Mouse (Mus musculus) erythroid progenitor cell, adult 5-6 weeks (primary cell): Measurements from ENCODE around the gene Srbd1. TPM values are rescaled to one million over a fixed set of nuclear protein-coding genes. Genes with fewer than 3 reads are reported as not detected.

Source experiments
- ATAC-seq: replicated peaks from 2 replicates; pipeline ENCODE4 v1.8.0; 2016; ENCODE audit warnings: moderate number of reproducible peaks, mild to moderate bottlenecking, moderate TSS enrichment, inconsistent platforms; ENCODE audit not compliant: poor library complexity, low FRiP score, severe bottlenecking
- total RNA-seq, 2 experiments: library from RNA; stranded (forward) in 1 of 2; stranded (reverse) in 1 of 2; fragments of 150-400 nt in 1 of 2; fragments of 186-747, 209-891 nt in 1 of 2; gene quantifications; 2 replicates each; pipeline versions ENCODE4 v1.2.3 to v1.2.4; 2015 to 2017; ENCODE audit warnings: low replicate concordance in 2 of 2

The Srbd1 gene
- total RNA-seq, 2 experiments from 2014 or later = 39.8 to 67.0 TPM

DNA sequence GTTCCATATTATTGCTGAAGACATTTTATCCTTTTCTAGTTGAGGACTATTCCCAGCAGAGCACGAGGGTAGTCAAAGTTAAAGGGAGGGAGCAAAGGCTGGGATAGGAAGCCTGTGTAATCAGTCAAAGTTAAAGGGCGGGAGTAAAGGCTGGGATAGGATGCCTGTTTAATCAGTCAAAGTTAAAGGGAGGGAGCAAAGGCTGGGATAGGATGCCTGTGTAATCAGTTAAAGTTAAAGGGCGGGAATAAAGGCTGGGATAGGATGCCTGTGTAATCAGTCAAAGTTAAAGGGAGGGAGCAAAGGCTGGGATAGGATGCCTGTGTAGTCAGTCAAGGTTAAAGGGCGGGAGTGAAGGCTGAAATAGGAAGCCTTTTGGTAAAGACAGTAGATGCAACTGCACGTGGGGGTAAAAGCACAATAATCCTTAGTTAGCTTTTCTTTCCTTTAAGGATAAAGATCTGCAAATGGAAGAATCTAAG, 5.9 kb upstream of the Srbd1 start:
- peak; percentile 77 for ATAC-seq

DNA sequence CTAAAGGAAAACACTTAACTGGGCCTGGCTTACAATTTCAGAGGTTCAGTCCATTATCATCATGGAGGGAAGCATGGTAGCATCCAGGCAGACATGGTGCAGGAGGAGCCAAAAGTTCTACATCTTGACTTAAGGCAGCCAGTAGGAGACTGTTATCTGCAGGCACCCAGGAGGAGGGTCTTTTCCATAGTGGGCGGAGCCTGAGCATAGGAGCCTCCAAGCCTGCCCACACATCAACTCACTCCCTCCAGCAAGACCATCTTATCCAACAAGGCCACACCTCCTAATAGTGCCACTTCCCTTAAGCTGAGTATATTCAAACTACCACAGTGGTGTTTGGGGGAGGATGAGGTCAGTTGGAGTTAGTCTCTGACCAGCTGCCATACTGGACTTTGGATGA, 4.8 kb upstream of the Srbd1 start:
- no peak for ATAC-seq

DNA sequence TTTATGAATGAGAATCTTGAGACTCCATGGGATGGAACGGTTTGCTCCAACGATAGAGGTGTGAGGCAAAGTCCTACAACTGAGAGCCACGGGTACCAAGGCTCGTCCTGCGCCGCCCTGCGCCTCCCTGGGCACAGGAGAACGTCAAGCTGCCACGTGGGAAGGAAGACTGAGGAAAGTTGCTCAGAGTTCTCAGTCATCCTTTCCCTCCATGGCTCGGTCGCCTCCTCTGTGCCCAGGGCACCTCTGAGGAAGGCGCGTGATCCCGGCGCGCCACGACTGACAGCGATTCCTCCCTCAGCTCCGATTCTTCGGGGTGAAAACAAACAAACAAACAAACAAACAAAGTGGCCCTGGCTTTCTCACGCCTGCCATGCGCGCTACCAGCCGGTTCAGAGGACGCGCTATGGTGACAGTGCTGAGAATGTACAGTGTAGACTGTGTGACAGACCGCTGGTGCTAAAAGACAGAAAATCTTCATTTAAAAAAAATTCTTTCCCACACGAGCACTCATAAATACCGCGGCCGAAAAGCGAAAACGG, 367 bp downstream of the Srbd1 start:
- ATAC-seq = peak; percentile 72

DNA sequence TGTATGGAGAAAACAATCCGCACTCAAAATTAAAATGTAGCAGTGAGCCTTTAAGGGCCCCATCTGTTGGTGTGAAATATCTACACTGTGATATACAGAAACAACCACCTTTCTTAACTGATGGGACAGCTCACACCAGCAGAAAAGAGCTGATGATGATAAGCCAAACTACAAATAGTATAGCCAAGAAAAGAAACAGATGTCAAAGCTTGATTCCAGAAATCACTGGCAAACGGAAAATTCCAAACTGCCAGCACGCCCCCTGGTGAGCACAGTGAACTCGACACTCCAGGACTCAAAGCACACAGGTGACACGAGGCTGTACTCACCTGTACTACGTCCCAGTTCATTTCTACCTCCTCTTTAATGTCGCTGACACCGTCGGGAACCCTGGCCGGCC, 9.1 kb downstream of the Srbd1 start:
- no peak for ATAC-seq

DNA sequence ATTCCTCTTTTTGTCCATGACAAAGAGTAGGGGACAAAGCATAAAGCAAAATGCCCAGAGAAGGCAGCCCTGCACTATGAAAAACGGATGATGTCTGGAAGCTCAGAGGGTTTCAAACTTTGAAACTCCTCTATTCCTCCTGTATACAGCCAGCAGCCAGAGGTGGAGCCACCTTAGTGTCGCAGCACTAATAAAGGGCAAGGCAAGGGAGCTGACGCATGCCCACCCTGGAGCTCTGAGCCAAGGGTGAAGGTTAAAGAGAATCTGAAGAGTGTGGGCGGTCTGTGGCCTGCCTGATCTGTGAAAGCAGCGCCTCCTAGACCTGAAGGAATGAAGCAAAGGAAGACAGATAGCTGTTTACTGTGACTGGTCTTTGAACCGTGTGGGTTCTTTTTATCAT, 10.5 kb downstream of the Srbd1 start:
- no peak for ATAC-seq

DNA sequence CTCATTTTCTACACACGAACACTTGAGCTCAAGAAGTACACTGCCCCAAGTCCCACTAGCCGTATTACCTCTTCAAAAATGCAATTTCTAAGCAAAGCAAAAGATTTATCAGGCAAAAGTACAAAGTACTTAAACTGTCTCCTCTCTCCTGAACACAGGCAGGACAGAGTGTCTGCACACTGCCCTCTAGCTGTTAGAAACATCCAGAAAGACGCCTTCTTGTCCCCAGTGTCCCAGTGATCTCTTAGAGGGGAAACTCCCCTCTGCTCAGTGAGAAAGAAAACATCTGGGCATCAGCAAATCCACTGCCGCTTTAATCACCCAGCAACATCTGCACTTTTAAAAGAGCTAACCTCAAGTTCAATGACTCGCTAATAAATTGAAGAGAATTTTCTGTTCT, 12.4 kb downstream of the Srbd1 start:
- ATAC-seq = no peak

DNA sequence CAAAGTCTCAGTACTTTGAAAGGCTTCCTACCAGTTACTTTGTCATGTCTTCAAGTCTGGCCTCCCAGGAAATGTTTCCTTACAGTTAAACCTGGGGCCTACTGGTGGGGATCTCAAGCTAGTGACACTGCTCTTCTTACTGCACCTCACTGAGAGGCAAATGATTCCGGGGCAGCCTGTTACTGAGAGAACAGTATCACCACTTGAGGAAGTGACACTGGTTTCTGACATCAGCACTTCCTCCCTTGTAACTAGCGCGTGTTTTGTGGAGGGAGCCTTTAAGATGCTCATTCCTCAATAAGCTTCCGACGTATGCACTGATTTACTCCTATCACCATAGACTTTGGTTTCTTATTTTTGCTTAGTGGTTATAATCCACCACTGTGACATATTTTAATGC, 16.8 kb downstream of the Srbd1 start:
- no peak for ATAC-seq

DNA sequence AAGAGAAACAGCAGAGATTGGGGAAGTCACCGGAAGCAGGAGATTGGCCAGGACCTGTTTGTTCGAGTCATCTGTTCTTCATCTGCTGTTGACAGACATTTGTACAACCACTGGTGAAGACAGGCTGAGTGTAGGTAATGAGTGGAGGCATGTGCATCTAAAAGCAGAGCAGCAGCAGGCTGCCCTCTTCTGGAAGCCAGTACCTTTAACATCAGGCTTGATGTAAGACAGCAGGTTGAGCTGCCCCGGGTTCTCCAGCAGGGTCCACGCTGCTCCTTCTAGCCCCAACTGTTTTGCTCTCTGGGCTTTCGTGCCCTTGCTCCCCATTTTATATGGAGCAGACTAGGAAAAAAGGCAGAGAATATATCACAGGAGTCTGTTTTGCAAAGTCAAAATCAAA, 19.1 kb downstream of the Srbd1 start:
- no peak for ATAC-seq

DNA sequence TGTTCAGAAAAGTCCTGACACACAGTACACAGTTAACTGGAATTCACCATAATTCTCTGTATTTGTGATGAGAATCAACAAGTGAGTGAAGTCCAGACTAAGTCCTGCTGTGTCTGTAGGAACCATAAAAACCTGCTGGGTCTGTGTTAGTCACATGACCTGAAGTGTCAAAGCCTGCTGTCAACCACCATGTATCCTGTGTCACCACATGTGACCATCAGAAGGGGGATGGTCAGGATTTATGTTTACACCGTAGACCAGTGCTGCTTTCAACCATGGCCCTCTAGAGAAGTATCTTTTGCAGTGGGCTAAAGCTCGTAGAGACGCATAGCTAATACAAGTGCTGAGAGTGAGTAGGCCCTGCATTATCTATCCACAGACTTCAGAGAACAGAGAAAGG, 21.8 kb downstream of the Srbd1 start:
- ATAC-seq = no peak

DNA sequence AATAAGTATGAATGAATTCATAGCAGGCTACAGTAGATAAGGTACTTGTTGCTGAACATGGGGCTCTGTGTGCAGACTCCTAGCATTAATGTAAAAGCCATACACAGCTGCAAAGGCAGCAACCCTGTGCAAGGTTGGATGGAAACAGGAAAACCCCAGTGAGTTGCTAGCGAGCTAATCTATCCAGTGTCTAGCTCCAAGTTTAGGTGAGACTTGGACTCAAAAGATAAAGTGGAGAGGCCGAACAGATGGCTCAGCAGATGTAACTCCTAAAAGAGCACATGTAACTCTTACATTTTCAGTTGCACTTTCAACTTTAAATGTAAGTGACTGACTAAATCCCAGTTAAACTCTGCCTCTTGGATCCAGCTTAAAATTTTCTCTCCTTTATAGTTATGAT, 48.1 kb downstream of the Srbd1 start:
- no peak for ATAC-seq

DNA sequence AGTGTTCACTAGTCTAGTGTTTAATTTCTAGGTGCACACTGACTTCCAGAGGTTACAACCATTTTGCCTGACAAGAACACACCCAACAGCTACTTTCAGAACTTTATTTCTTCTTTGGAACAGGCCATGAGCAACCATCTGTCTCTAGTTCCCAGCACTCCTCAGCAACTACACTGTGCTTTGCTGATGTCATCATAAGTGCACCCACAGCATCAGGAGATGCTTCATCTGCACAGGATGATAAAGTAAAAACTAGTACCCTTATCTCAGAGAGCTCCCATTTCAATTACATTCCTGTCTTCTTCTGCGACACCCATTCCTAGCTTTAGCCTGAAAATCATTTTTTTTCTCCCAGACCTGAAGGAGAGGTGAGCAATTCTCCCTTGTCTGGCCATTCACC, 51.9 kb downstream of the Srbd1 start:
- ATAC-seq = no peak; the same call in 1 of the 2 replicates

DNA sequence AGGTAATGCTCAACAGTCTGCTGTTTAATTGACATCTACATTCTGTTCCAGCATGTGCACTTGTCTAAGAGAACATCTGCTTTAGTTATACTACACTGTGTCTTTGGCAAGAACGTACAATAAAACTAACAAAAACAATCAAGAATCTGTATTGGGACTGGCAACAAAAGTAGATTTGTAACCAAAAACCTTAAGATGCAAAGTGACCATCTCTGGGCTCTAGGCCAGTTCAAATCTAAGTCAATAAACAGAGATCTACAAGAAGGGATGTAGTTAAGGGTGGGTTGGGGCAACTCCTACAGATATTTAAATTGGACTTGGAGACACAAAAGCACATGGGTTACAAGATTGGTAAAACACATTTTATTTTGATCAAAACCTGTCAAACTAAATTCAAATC, 53.3 kb downstream of the Srbd1 start:
- no peak for ATAC-seq

DNA sequence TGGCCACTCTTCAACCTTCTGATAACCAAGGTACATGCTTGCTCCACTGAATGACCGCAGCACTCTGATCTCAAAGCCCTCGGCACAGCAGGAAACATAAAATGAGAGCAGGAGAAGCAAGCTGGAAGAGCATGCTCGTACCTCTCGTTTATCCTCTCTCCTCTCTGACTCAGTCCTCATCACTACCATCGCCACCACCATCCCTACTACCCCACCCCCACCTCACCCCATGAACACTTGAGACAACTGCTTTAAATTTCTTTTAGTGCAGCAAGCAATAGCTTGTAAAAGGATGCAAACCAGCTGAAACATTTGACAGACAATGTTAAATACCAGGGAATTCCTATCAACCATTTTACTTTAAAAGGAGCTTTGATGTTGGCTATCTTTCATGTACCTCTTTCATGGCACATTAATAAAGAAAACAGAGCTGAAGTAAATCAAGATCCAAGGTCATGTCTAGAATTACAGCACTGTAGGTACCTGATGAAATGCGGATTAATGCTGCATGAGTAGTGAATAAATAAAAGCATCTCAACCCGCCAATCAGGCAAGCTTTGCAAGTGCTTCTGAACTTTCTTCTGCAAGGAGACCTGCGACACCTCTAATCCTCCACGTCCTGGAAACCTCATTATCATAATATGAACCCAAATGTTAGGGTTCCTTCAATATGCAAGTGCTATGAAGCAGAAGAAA, 54.9 kb downstream of the Srbd1 start:
- ATAC-seq = no peak

DNA sequence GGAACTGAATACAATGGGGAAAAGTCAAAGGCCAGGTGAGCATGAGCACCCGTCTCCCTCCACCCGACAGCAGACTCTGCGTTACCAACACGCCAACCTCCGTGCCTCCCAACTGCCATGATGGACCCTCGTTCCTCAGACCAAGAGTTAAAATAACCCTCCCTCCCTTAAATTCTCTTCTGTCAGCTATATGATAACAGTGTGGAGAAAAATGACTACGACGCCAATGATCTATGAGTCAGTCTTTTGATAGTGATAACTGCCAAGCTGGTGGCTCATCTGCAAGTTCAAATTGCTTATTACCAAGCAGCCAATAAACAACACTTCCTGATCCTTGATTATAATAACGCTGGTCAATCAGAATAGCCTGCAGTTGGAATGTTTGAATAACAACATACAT, 57.1 kb downstream of the Srbd1 start:
- ATAC-seq = no peak

DNA sequence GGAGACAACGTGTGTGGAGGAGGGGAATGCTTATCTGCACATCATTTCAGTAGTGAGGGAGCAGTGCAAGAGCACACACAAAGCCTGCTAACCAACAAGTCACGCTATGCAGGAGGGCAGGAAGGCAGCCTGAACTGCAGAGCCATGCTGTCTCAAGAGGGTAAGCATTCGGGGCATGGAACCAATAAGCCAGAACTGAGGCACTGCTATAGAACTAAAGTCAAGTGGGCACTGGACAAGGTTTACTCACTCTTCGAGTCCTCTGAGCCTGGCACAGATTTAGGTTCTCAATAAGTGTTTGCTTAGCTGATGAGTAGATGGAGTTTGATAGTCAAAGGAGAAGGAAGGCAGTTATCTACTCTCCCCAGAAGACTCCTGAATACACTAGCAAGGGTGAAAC, 58.8 kb downstream of the Srbd1 start:
- ATAC-seq = no peak

DNA sequence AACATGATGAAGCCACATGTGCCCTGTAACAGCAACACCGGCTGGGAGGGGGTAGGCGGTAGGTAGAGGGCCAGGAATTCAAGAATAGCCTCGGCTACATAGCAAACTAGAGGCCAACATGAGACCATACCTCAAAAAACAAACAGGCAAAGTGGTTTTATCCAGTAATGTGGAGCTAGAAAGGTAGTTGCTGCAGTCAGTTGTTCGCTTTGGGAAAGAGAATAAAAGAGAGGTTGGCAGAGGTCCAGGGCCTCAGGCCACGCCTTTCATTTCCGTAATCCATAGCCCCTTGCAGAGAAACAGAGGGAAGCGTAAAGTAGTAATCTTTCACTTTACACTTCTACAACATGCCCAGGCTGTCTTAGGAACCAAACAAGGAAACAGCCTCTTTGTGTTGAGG, 61.8 kb downstream of the Srbd1 start:
- ATAC-seq = no peak

DNA sequence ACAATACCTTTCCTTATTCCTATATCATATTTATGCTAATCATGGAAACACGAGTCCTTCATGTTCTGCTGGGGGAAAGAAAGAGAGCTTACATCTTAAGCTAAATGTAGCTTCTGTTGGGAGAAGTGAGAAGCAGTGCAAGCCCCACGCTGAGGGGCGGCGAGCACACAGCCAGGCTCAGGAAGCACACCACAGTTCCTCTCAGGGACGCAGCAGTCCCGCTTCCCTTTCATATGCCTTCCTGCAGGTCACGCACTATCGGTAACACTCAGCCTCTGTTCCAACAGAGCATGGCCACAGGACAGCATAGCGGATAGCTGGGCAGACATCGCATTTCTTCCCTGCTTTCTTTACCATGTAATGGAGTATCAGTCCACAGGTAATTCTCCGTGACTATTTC, 66.9 kb downstream of the Srbd1 start:
- no peak for ATAC-seq

DNA sequence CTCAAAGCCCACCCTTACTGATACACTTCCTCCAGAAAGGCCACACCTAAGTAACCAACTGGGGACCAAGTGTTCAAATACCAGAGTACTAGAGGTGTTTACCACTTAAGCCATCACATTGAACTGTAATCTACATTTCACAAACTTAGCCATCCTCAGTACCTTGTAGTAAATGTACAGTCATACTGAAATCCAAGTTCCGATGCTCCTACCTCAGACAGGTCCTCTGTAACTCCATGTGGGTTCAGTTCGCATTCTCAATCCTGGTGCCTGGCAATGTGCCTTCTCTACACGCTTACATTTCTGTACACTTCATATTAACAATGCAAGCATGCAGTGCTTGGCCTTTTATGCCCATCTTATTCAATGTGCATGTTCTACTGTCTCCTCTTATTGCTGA, 77.5 kb downstream of the Srbd1 start:
- ATAC-seq = no peak

DNA sequence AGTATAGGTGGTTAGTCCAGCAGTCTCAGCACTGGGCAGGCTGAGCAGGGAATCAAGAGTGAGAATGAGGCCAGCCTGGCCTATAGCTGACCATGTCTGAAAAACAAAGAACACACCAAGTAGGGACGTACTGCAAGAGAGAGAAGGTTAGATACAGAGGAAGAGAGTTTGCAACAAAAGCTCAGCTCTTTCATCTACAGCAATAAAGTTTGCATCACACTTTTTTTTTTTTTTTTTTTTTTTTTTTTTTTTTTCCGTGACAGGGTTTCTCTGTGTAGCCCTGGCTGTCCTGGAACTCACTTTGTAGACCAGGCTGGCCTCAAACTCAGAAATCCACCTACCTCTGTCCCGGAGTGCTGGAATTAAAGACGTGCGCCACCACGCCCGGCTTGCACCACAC, 79.1 kb downstream of the Srbd1 start:
- ATAC-seq = no peak

DNA sequence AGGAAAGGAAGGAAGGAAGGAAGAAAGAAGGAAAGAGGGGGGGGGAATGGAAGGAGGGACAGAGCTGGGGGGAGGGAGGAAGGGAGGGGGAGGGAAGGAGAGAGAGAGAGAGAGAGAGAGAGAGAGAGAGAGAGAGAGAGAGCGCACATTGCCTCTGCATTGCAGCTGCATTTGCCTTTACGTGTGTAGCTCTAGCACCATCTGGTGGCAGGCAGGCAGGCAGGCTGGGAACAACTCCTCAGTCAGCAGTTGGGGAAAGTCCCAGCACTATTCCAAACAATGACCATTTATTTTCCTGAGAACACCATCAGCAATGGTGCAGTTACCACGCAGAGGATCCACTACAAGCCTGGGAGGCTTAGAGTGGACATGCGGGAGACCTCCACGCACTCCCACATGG, 81.5 kb downstream of the Srbd1 start:
- ATAC-seq = peak; percentile 71

DNA sequence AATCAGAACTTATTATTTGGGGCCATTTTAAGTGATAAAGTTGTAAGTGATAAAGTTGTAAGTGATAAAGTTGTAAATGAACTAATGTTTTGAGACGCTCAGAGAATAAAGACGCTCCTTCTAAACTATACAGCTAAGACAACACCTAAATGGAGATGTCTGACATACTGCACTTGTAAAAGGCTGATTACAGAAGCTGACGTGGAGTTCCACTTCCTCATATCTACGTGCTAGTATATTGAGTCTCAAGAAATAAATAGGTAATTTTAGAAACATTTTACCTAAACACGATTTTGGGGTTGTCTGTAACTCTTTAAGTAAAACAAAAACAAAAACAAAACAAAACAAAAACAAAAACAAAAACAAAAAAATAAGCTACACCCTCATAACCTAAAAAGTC, 84.1 kb downstream of the Srbd1 start:
- no peak for ATAC-seq
